Mouse (Mus musculus) CD8-positive naive resting alpha-beta T cell, adult 57 days (primary cell): ENCODE data around the gene Ints12. TPM values are rescaled to one million over a fixed set of nuclear protein-coding genes. Genes with fewer than 3 reads are reported as not detected.

Experiments used
- total RNA-seq: library from RNA; stranded (reverse); gene quantifications from one replicate; pipeline ENCODE4 v1.2.4, GENCODE M21; 2023

Gene Ints12
- total RNA-seq, result 19.3 TPM

DNA sequence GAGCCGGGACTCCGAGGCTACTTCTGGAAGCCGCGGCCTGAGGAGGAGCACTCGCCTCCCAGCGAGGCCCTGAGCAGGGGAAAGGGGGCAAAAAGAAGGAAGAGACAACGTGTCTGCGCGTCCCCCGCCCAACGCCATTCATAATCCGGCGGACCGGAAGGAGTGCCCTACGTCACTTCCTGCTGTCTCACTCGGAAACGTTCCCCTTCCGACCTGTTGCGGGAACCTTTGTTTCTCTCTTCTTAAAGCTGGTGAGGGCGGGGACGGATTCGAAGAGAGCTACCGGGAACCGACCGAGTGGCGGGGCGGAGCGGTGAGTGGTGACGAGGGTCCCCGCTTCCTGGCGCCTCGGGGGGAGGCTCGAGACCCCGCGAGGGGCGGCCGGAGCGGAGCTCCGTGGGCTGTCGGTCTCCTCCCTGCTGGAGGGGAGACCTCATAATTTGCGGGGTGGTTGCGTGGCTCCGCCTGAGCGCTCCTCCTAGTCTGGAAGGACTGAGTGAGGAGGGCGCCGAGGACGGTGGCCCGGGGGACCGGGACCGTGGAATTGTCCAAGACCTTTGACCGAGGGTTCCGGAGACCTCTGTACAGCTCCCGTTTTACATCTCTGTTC, at the start of gene Ints12, which contains the start of gene Gstcd:
Ints12 (plus strand) TSS at position 177 of the 610 bp plus-strand sequence.
Gstcd (minus strand) TSS at position 370 of the 610 bp plus-strand sequence.

Other genes starting within 250 kb of the Ints12 start
- not detected for gene Npnt, start 141.5 kb upstream of the Ints12 start, total RNA-seq
- gene Gstcd, start 193 bp downstream of the Ints12 start, total RNA-seq, result 19.9 TPM
- gene Arhgef38, start 143.1 kb downstream of the Ints12 start, total RNA-seq, result not detected
- 27.1 TPM for gene Ppa2, start 218.3 kb downstream of the Ints12 start, total RNA-seq